Mouse (Mus musculus) ES-Bruce4 (cell line): ENCODE measurements around the gene Kank1.

Experiments
- CTCF ChIP-seq: IDR thresholded peaks from one replicate; pipeline ENCODE4 v1.8.1; 2011; ENCODE audit warnings: low read depth, low read length
- POLR2A ChIP-seq: IDR thresholded peaks from one replicate; pipeline ENCODE4 v1.8.1; 2011; ENCODE audit warnings: low read length; ENCODE audit not compliant: insufficient read depth

- TF ChIP-seq CTCF (no peak), POLR2A (no peak)
Observed at GRCm38 (mm10) chr19:25315993-25316392, 79.2 kb downstream of the Kank1 start.
